Comparison of ENCODE assay signal across 19 mouse cellular contexts in genomic region chr10:105532747-105533146, GRCm38 (mm10). TPM values are rescaled to one million over a fixed set of nuclear protein-coding genes. Genes with fewer than 3 reads are reported as not detected.
DNase-seq lines count a peak whose midpoint lies in the region; ATAC-seq lines count a peak whose summit lies in the region.
"Had no signal": no experiment of that assay in that cellular context is flagged by ENCODE, and none has a peak within 500 bp of the region (broad histone marks: within the 10 kb centered on the region; RNA-seq: fewer than 3 reads in every experiment).

No protein-coding gene starts in this region.

- H3K27ac ChIP-seq in heart, embryonic 15.5 days = no peak overlapping the region
- no peak overlapping the region for H3K27ac ChIP-seq in heart, embryonic 16.5 days (ENCODE audit: low read length)
- no peak overlapping the region for H3K27ac ChIP-seq in limb, embryonic 12.5 days
- no peak overlapping the region for H3K27ac ChIP-seq in forebrain, embryonic 11.5 days (ENCODE audit: low read depth, low read length)
- H3K27ac ChIP-seq: hindbrain, embryonic 13.5 days; liver, embryonic 14.5 days; stomach, embryonic 15.5 days had no signal

- no peak overlapping the region for H3K9ac ChIP-seq in heart, embryonic 15.5 days
- no peak overlapping the region for H3K9ac ChIP-seq in heart, embryonic 16.5 days (ENCODE audit: low read length)
- H3K9ac ChIP-seq in limb, embryonic 12.5 days (replicated peaks) = no peak overlapping the region
- H3K9ac ChIP-seq in forebrain, embryonic 11.5 days (ENCODE audit: low read length) = no peak overlapping the region
- H3K9ac ChIP-seq: hindbrain, embryonic 13.5 days; liver, embryonic 14.5 days; stomach, embryonic 15.5 days had no signal

- no peaks in the 10 kb centered on the region for H3K36me3 ChIP-seq in heart, embryonic 15.5 days
- no peaks in the 10 kb centered on the region for H3K36me3 ChIP-seq in heart, embryonic 16.5 days (ENCODE audit: control insufficient read depth, insufficient read depth)
- H3K36me3 ChIP-seq in limb, embryonic 12.5 days = no peaks in the 10 kb centered on the region; the same call in 1 of the 2 replicates
- no peaks in the 10 kb centered on the region for H3K36me3 ChIP-seq in forebrain, embryonic 11.5 days (ENCODE audit: control insufficient read depth, insufficient read depth, low read length)
- H3K36me3 ChIP-seq: hindbrain, embryonic 13.5 days; stomach, embryonic 15.5 days had no signal

- H3K9me3 ChIP-seq in heart, embryonic 15.5 days (replicated peaks) = no peaks in the 10 kb centered on the region
- no peaks in the 10 kb centered on the region for H3K9me3 ChIP-seq in heart, embryonic 16.5 days (replicated peaks; ENCODE audit: control insufficient read depth, low read length)
- H3K9me3 ChIP-seq in limb, embryonic 12.5 days = no peaks in the 10 kb centered on the region
- H3K9me3 ChIP-seq in forebrain, embryonic 11.5 days (ENCODE audit: control insufficient read depth, low read length) = no peaks in the 10 kb centered on the region
- H3K9me3 ChIP-seq: hindbrain, embryonic 13.5 days; stomach, embryonic 15.5 days had no signal

- no peaks in the 10 kb centered on the region for H3K27me3 ChIP-seq in heart, embryonic 15.5 days
- H3K27me3 ChIP-seq in heart, embryonic 16.5 days (ENCODE audit: control insufficient read depth, insufficient read depth, low read length) = no peaks in the 10 kb centered on the region
- H3K27me3 ChIP-seq in limb, embryonic 12.5 days = no peaks in the 10 kb centered on the region
- H3K27me3 ChIP-seq in forebrain, embryonic 11.5 days (ENCODE audit: control insufficient read depth, insufficient read depth, low read length) = no peaks in the 10 kb centered on the region
- H3K27me3 ChIP-seq: hindbrain, embryonic 13.5 days; stomach, embryonic 15.5 days had no signal

- peaks cover 22% of the 10 kb centered on the region for H3K4me1 ChIP-seq in heart, embryonic 15.5 days (replicated peaks)
- peaks cover 8% of the 10 kb centered on the region for H3K4me1 ChIP-seq in heart, embryonic 16.5 days (ENCODE audit: control insufficient read depth, insufficient read depth, low read length)
- peaks cover 30% of the 10 kb centered on the region for H3K4me1 ChIP-seq in limb, embryonic 12.5 days (replicated peaks)
- no peaks in the 10 kb centered on the region for H3K4me1 ChIP-seq in forebrain, embryonic 11.5 days (replicated peaks; ENCODE audit: control insufficient read depth, insufficient read depth, low read length)
- H3K4me1 ChIP-seq: stomach, embryonic 15.5 days had no signal

- H3K4me3 ChIP-seq in heart, embryonic 15.5 days = no peak overlapping the region
- H3K4me3 ChIP-seq in heart, embryonic 16.5 days (ENCODE audit: low read length) = no peak overlapping the region
- no peak overlapping the region for H3K4me3 ChIP-seq in limb, embryonic 12.5 days (replicated peaks)
- no peak overlapping the region for H3K4me3 ChIP-seq in forebrain, embryonic 11.5 days (ENCODE audit: low read depth, low read length)
- H3K4me3 ChIP-seq: erythroblast, embryonic 14.5 days; hindbrain, embryonic 13.5 days; stomach, embryonic 15.5 days had no signal

- ATAC-seq in heart, embryonic 15.5 days (replicated peaks; ENCODE audit: insufficient number of reproducible peaks, insufficient read depth, low FRiP score, low read depth) = peak; percentile 76; the same call in 1 of the 2 replicates
- ATAC-seq in heart, embryonic 16.5 days (replicated peaks; ENCODE audit: extremely low read depth, insufficient read depth, low FRiP score) = peak; percentile 76
- peak; percentile 78 for ATAC-seq in limb, embryonic 12.5 days (ENCODE audit: insufficient number of reproducible peaks, insufficient read depth, low FRiP score, low TSS enrichment, low read depth)
- ATAC-seq in forebrain, embryonic 11.5 days (replicated peaks; ENCODE audit: low FRiP score) = no peak

- 0 out of 2 replicates have a peak overlapping the region, but pooled peaks have one; percentile 18 for H3K4me2 ChIP-seq in heart, embryonic 15.5 days
- H3K4me2 ChIP-seq in heart, embryonic 16.5 days (ENCODE audit: low read depth, low read length) = peak overlapping the region; percentile 23; the same call in 1 of the 2 replicates
- peak overlapping the region; percentile 15; the same call in 1 of the 2 replicates for H3K4me2 ChIP-seq in limb, embryonic 12.5 days
- H3K4me2 ChIP-seq in forebrain, embryonic 11.5 days (ENCODE audit: low read depth, low read length, severe bottlenecking) = no peak overlapping the region
- H3K4me2 ChIP-seq: hindbrain, embryonic 13.5 days; stomach, embryonic 15.5 days had no signal

- WGBS in heart, embryonic 15.5 days = 43% methylated on average over 7 of the region's 7 CpGs
- WGBS in heart, embryonic 16.5 days = 47% methylated on average over 7 of the region's 7 CpGs
- 33% methylated on average over 7 of the region's 7 CpGs for WGBS in limb, embryonic 12.5 days
- WGBS in forebrain, embryonic 11.5 days = 75% methylated on average over 7 of the region's 7 CpGs

- no peak for DNase-seq in heart, adult 11 months
- DNase-seq in embryo, embryonic 11 days = peak; percentile 21
- no peak for DNase-seq in forebrain, embryonic 11.5 days (ENCODE audit: low spot score)
- DNase-seq in urinary bladder, postnatal 14 days (ENCODE audit: low spot score) = no peak
- DNase-seq: adrenal gland, adult 8-10 months; cerebellum, adult 18-20 months; gastrocnemius, postnatal 36 days; kidney, adult 2 months; kidney, postnatal 36 days; midbrain, embryonic 14.5 days; spleen, adult 18-20 months; thymus, postnatal 4 days had no signal

RNA-seq across cellular contexts. Expression of gene Tmtc2, which starts 41.5 kb away (rescaled TPM):
- polyA plus RNA-seq in heart, embryonic 15.5 days (2015; fragmentation: Nextera tagmentation; extraction: Ambion mirVana) = 3.3 and 4.1 TPM in 2 replicates
- polyA plus RNA-seq in heart, embryonic 16.5 days (2015; fragmentation: Nextera tagmentation; extraction: Ambion mirVana) = 2.1 and 2.9 TPM in 2 replicates
- 26.6 and 27.0 TPM in 2 replicates for polyA plus RNA-seq in limb, embryonic 12.5 days (2016; fragmentation: Nextera tagmentation; extraction: Ambion mirVana)
- polyA plus RNA-seq in forebrain, embryonic 11.5 days (2014; fragmentation: Nextera tagmentation; extraction: Ambion mirVana) = 3.9 and 4.0 TPM in 2 replicates
